ENCODE assay signal across 24 mouse cellular contexts in the genomic region with DNA sequence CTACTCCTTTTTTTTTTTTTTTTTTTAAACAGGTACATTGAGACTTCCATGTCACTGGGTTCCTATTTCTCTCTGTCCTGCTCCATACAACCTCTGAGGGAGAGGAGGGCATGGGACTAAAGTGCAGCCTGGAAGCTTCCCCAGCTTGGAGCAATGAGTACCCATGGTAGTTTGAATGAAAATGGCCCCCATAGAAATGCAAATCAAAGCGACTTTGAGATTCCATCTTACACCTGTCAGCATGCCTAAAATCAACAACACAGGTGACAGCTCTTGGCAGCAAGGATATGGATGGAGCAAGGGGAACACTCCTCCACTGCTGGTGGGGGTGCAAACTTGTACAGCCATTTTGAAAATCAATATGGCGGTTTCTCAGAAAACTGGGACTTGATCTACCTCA. TPM values are rescaled to one million over a fixed set of nuclear protein-coding genes. Genes with fewer than 3 reads are reported as not detected.
"Had no signal": no experiment of that assay in that cellular context is flagged by ENCODE, and none has a peak within 500 bp of the region (broad histone marks: within the 10 kb centered on the region; RNA-seq: fewer than 3 reads in every experiment).

No protein-coding gene starts in this region.

- DNase-seq: heart, postnatal 10 days; heart, postnatal 14 days; heart, postnatal 36 days; heart, postnatal 4 days; kidney, adult 11 months; kidney, adult 18-20 months; kidney, adult 2 months; kidney, adult 8-10 months; kidney, adult 9 months; kidney, postnatal 10 days; kidney, postnatal 14 days; kidney, postnatal 25 days; kidney, postnatal 36 days; kidney, postnatal 4 days; layer of hippocampus, adult 9-11 months; layer of hippocampus, postnatal 36 days had no signal

- ATAC-seq: hindbrain, embryonic 16.5 days; hindbrain, postnatal 0 days; inflammation-experienced regulatory T-cells, adult 6 months; intestine, embryonic 15.5 days; intestine, embryonic 16.5 days; intestine, postnatal 0 days had no signal

RNA-seq across cellular contexts. Expression of a gene that starts 20.0 kb away (rescaled TPM):
- total RNA-seq: heart, postnatal 10 days; heart, postnatal 14 days; heart, postnatal 25 days; heart, postnatal 36 days; heart, postnatal 4 days; hematopoietic stem cell, adult 5-6 weeks had no signal
